Mouse (Mus musculus) gastrocnemius, postnatal 36 days (tissue): Measurements from ENCODE around the gene Fbxw4. TPM values are rescaled to one million over a fixed set of nuclear protein-coding genes. Genes with fewer than 3 reads are reported as not detected.

Experiments used
- DNase-seq, 2 experiments: peaks; one replicate each; pipeline ENCODE4 v3.0.0; 2022
- intact Hi-C: fragments of 180-260 bp; cut with DNase I; formaldehyde crosslinking; loops from one replicate; pipeline ENCODE4 v1.15.1; 2025
- long read RNA-seq, 2 experiments: library from polyadenylated mRNA; stranded (forward); transcript quantifications; one replicate each; pipeline ENCODE4 v2.0.0; 2021
- total RNA-seq, 2 experiments: library from RNA; stranded (reverse); gene quantifications; 2 replicates each; pipeline ENCODE4 v1.2.3; 2021

The Fbxw4 gene
- 10 to 100 TPM; 22.5 to 22.6 TPM for total RNA-seq
- long read RNA-seq, experiment 1, transcript Fbxw4-201 (9 exons, 2,068 nt): major isoform, 8 of 16 reads
- long read RNA-seq, experiment 1, partial matches to known transcripts: 2 of 16 reads
- long read RNA-seq, experiment 1, other reads (novel, unspliced or antisense): 4 of 16 reads
- long read RNA-seq, experiment 2, transcript Fbxw4-201 (9 exons, 2,068 nt): major isoform, 11 of 21 reads
- long read RNA-seq, experiment 2, partial matches to known transcripts: 1 of 21 reads
- long read RNA-seq, experiment 2, other reads (novel, unspliced or antisense): 5 of 21 reads

- peak; percentile 47 to 76 for DNase-seq
- intact Hi-C loops: no loop called here
Observed at GRCm38 (mm10) chr19:45659738-45660502, at the start of gene Fbxw4. Fbxw4 (minus strand) TSS chr19:45660312.

- DNase-seq: no peak
- intact Hi-C loops: no loop called here
Observed at GRCm38 (mm10) chr19:45708704-45709103, 48.6 kb upstream of the Fbxw4 start.

DNA sequence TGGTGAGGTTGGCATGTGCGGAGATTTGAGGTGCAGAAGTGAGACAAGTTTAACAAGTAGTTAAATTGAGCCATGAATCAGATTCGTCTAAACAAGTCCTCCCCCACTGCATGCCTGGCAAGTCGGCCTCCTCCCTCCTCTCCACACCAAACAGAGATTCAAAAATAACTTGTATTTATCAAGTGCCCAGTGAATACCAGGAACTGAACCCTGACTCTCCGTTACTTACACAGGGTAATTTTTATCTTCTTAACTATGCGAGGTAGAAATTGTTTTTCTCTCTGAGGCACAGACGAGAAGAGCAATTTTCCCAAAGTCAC, 36.1 kb upstream of the Fbxw4 start:
- intact Hi-C loops: loop anchor here (5.0 kb wide), 1 partner anchor 46 kb away; the partner anchor contains the start of gene Fgf8
- no peak for DNase-seq

- intact Hi-C loops: loop anchor here (5.0 kb wide), 1 partner anchor 47 kb away; the partner anchor contains the start of gene Fgf8
- DNase-seq: no peak
Observed at GRCm38 (mm10) chr19:45695496-45696280, 35.6 kb upstream of the Fbxw4 start.

- intact Hi-C loops: no loop called here
- no peak for DNase-seq
Observed at GRCm38 (mm10) chr19:45694056-45694455, 33.9 kb upstream of the Fbxw4 start.

DNA sequence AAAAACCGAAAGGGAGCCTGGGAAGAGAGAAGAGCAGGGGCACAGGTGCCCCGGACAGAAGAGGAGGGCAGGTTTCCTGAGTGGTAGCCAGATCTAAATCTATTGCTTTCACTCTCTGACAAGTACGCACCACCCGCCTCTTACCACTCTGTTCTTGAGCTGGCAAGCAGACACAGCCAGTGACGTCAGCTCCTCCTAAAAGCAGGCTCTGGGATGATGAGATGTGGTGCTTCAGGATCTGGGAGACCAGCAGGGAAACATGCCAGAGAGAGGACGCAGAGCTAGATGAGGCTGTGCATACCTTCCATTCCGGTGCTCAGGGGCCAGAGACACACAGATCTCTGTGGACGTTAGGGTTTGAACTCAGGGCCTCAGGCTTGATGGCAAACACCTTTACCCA, 32.1 kb upstream of the Fbxw4 start:
- intact Hi-C loops: no loop called here

GRCm38 (mm10) chr19:45691001-45691535, 31.0 kb upstream of the Fbxw4 start:
- intact Hi-C loops: no loop called here
- DNase-seq: no peak

More for the DNA sequence above, 32.1 kb upstream of the Fbxw4 start:
- no peak for DNase-seq

- intact Hi-C loops: no loop called here
- DNase-seq: no peak
Observed at GRCm38 (mm10) chr19:45687001-45687400, 26.9 kb upstream of the Fbxw4 start.

DNA sequence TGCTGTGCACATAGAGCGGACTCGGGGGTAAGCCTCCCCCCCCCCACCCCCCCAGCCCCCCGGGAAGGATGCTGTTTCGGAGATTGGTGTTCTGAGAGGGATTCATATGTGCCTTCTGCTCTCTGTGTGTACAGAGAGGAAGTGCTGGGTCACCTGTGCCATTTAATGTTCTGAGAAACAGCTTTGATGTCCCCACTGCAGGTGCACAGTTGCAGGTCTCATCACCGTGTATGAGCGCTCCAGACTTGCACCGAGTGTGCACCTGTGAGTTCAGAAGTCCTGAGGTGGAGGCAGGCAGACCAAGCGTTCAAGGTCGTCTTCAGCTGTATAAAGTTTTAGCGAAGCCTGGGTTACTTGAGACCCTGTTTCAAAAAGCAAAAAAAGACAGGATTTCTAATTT, 23.6 kb upstream of the Fbxw4 start:
- DNase-seq: no peak
- intact Hi-C loops: no loop called here

DNA sequence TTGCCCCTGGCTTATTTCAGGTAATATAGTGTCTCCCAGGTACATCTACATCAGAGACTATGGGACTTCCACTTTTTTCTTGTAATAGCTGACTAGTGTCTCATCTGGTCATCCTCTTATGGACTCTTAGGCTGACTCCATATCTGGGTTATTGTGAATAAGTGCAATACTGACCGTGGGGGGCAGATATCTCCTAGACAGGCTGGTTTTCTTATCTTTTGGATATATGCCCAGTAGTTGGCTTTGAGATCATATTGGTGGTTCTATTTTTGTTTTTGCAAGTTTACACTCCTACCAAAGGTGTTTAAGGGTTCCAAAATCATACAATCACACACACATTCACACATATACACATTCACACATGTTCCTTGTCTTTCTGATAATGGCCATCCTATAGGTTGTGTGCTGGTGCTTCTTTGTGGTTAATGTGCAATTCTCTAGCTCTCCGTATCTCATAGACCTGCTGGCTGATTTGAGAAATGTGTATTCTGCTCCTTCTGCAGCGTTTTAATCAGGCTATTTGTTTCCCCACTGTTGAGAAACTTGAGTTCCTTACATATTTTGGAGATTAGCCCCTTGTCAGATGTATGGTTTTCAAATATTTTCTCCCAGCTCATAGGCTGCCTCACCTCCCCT, 20.5 kb upstream of the Fbxw4 start:
- DNase-seq: no peak
- intact Hi-C loops: no loop called here

DNA sequence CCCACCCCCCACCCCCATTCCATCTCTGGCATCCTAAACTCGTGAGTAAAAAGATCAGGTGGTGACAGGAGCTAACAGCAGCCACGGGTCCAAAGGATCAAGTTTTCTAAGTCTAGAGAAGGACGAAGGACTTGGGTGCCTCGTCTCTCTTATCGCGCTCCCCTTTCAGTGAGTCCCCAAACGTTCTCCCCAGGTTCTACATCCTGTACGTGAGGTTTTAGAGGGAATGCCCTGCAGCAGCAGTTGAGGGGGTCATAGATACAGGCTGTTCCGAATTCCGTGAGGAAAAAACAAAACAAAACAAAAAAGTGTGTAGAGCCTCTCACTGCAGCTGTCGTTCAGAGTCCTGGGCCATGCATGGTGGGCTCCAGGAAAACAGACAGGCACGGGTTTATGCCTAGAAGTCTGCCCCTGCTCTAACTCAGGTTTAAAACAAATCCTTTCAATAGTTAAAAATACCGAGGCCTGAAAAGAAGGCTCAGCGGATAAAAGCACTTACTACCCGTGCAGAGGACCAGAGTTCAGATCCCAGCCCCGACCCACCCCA, 16.7 kb upstream of the Fbxw4 start:
- DNase-seq: no peak
- intact Hi-C loops: no loop called here

- intact Hi-C loops: no loop called here
- no peak for DNase-seq
Observed at GRCm38 (mm10) chr19:45675720-45676581, 15.8 kb upstream of the Fbxw4 start.

DNA sequence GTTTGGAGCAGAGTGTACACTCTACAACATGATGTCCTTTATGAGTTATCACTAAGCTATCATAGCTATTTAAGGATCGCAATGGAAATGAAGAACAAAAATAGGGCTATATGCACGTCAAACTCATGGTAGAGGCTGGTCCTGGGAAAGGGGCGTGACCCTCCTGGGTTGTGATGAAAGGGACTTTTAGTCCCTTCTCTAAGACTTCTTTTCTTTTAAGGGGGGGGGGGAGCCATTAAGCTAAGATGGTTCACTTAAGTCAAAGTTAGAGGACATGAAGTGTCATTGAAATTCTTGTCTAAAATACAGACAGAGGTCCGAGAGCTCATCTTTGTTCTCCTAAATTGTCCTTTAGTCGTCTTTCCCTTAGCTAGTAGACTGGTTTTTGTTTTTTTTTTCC, 15.1 kb upstream of the Fbxw4 start:
- DNase-seq: no peak
- intact Hi-C loops: no loop called here

- intact Hi-C loops: no loop called here
- no peak for DNase-seq
Observed at GRCm38 (mm10) chr19:45672971-45673370, 12.9 kb upstream of the Fbxw4 start.

GRCm38 (mm10) chr19:45668986-45669385, 8.9 kb upstream of the Fbxw4 start:
- DNase-seq: no peak
- intact Hi-C loops: no loop called here

GRCm38 (mm10) chr19:45663851-45664250, 3.7 kb upstream of the Fbxw4 start:
- intact Hi-C loops: no loop called here
- no peak for DNase-seq

DNA sequence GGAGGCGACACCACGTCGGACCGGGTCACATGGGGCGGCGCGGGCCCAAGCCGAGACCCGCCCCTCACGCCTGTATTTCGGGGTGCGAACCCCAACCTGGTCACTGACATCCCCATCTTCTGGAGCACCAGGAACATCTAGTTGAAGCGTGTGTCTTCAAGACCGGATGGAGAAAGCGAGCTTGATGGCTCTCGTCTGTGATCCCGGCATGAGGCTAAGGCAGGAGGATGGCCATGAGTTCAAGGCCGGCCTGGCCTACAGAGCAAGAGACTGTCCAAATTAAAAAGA, 335 bp upstream of the Fbxw4 start:
- DNase-seq: no peak
- intact Hi-C loops: no loop called here

DNA sequence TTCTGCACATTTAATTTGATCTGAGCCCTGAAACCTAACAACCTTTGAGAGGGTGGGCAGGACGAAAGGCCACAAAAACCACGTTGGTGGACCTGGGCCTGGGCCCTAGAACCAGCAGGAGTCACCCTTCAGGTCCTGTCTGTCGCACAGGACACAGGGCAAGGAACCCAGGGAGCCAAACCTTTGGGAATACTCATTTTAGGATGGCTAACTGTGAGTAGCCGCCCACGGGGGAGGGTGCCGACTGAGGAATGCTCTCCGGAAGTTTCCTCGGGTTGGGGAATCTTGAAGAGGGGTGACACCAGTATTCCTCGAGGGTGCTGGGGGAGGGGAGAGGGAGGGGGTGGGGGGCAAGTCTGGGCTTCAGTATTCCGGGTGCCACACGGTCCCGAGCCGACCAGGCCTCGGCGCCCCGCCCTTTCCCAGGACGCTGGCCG, 793 bp downstream of the Fbxw4 start:
- intact Hi-C loops: no loop called here
- DNase-seq: peak in 1 of 2 experiments; percentile 15

DNA sequence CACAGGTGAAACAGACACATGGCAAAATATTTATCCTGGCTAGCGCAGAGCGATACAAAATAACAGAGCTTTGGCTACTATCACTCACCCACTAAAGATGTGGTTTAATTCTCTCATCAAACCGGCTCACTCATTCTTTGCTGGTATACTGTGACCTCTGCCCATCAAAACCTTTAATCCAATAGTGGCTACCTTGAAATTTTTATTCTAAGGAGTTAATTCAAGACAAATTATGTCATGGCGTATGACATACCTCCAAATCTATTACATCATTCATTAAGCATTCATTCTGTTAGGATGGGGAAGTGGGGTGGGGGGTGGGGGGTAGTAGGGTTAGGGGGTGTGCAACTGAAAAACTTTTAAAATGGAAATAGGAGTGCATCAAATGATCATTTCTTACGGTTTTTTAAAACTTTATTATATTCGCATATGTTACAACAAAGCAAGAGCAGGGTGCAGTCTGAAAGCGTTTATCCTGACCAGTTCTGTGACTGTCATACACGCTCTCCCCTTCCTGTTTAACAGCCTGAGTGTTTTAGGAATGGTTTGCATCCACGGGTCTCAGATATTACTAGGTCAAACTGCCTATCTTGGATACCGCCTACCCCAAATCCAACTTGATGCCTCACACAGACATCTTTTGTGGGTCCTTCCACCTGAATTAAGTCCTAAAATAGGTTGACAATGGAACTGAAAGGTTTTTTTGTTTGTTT, 1.4 kb downstream of the Fbxw4 start:
- intact Hi-C loops: no loop called here
- no peak for DNase-seq
